Mouse (Mus musculus) ES-Bruce4 (cell line): ENCODE results near the gene Dedd2.

Experiments used
- CTCF ChIP-seq: IDR thresholded peaks from one replicate; pipeline ENCODE4 v1.8.1; 2011; ENCODE audit warnings: low read depth, low read length
- EP300 ChIP-seq: IDR thresholded peaks from 2 replicates; pipeline ENCODE4 v1.6.1; 2011; ENCODE audit warnings: low read depth, low read length; ENCODE audit not compliant: insufficient read depth
- POLR2A ChIP-seq: IDR thresholded peaks from one replicate; pipeline ENCODE4 v1.8.1; 2011; ENCODE audit warnings: low read length; ENCODE audit not compliant: insufficient read depth

DNA sequence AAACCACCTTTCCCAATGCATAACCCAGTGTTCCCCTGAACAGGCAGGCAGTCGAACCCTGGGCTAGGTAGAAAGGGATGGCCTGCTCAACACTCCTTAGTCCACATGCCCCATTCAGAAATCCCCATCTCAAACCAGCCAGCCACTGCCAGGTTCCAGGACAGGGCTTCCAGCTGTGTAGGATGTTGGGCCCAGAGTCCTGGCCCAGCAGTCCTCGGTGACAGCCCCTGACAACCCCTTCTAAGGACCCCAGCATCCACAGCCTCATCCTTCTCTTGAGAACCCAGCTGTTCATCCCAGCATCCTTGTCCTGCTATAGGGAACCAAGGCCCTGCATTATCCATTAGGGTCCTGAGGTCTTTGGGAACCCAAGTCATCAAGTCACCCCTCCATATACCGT lies 27.1 kb upstream of the Dedd2 start:
- no peak for TF ChIP-seq CTCF
- TF ChIP-seq EP300: no peak
- TF ChIP-seq POLR2A: no peak
